Mouse (Mus musculus) stomach, embryonic 16.5 days (tissue): ENCODE measurements at regions not wholly inside any gene's neighbourhood (a gene's known extent, or its start where the extent isn't known, plus 50 kb on each side); places are given as distances from the start of the nearest gene placed in this dataset.

ENCODE experiments used
- ATAC-seq: fragments of 200-750 bp; cut with Nextera tagmentation; 2 replicates; pipeline ENCODE4 v1.8.0; 2017; ENCODE audit warnings: moderate number of reproducible peaks, moderate TSS enrichment; ENCODE audit not compliant: insufficient read depth, low FRiP score
- H3K27ac ChIP-seq: fragments of 300-500 bp; sonication (generic); 2 replicates; pipeline ENCODE4 v1.5.1; 2014; ENCODE audit warnings: low read length
- H3K27me3 ChIP-seq: fragments of 300-500 bp; sonication (generic); 2 replicates; pipeline ENCODE4 v1.6.1; 2014; ENCODE audit warnings: low read length, control low read depth, mixed read lengths; ENCODE audit not compliant: control insufficient read depth, insufficient read depth
- H3K36me3 ChIP-seq: fragments of 300-500 bp; sonication (generic); 2 replicates; pipeline ENCODE4 v1.6.1; 2014; ENCODE audit warnings: low read length; ENCODE audit not compliant: control insufficient read depth, insufficient read depth
- H3K4me1 ChIP-seq: fragments of 300-500 bp; sonication (generic); 2 replicates; pipeline ENCODE4 v1.6.1; 2014; ENCODE audit warnings: low read length, control low read depth, mixed read lengths; ENCODE audit not compliant: control insufficient read depth, insufficient read depth
- H3K4me2 ChIP-seq: fragments of 300-500 bp; sonication (generic); 2 replicates; pipeline ENCODE4 v1.6.1; 2014; ENCODE audit warnings: low read depth, low read length, mixed read lengths
- H3K4me3 ChIP-seq: fragments of 300-500 bp; sonication (generic); replicated peaks from 2 replicates; pipeline ENCODE4 v1.5.1; 2014; ENCODE audit warnings: mild to moderate bottlenecking, low read length
- H3K9ac ChIP-seq: fragments of 300-500 bp; sonication (generic); 2 replicates; pipeline ENCODE4 v1.6.1; 2014; ENCODE audit warnings: low read length
- H3K9me3 ChIP-seq: fragments of 300-500 bp; sonication (generic); replicated peaks from 2 replicates; pipeline ENCODE4 v1.6.1; 2016; ENCODE audit warnings: low read length, control low read depth; ENCODE audit not compliant: control insufficient read depth
- WGBS: fragments of 180-500 bp; shearing (Covaris S2); extraction: QIAGEN DNeasy Blood & Tissue Kit; methylation state at CpG from one replicate; pipeline ENCODE4 v1.1.7; 2014; 5-methylcytosine and 5-hydroxymethylcytosine counted together

DNA sequence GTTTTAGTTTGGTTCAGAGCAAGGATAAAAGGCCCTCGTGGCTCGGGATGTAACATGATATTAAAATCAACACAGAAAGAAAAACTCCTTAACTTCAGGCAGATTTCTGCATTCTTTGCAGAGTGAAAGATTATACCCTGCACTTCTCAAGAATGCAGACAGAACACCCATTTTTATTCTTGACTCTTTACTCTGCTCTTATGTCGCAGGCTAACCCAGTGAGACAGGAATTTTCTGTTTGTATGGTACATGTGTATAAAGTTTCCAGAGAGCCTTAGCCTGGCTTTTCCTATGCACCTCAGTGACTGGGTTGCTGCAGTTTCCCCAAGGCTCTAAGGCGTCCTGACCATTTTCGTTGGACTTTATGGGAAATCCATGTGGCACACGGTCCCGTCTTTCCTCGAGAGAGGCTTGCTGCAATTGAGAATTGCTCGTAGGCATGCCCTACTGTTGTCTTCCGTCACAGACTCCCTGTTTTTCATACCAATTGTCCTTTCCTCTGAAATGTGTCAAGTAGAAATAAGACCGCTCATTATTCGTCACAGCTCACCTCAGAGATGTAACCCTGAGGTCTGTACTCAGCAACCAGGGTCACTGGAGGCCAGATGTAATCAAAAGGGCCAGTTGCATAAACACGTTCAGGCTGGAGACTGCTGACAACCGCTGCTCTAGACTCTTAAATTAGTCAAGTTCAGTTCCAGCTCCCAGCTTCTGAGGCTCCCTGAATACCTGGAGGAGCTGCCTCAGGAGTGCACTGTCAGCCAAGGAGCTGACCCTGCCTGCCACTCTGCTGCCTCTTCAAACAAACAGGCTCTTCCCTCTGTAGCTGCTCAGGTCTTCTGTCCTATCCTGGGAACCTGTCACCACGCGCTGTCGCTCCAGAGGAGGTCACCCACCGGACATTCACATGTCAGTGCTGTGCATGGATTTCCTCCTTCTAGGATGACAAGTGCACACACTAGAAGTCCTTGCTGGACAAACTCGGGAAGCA, 160.2 kb upstream of the Cops8 start:
- H3K9me3 ChIP-seq, result no peaks in the 10 kb centered on the region
- no peak overlapping the region for H3K9ac ChIP-seq
- no peaks in the 10 kb centered on the region for H3K27me3 ChIP-seq
- H3K4me3 ChIP-seq, result no peak overlapping the region
- H3K36me3 ChIP-seq, result no peaks in the 10 kb centered on the region
- no peak overlapping the region for H3K27ac ChIP-seq
- WGBS, result 55% methylated on average over 19 of the region's 19 CpGs
- ATAC-seq, result no peak
- H3K4me1 ChIP-seq, result no peaks in the 10 kb centered on the region
- H3K4me2 ChIP-seq, result no peak overlapping the region

DNA sequence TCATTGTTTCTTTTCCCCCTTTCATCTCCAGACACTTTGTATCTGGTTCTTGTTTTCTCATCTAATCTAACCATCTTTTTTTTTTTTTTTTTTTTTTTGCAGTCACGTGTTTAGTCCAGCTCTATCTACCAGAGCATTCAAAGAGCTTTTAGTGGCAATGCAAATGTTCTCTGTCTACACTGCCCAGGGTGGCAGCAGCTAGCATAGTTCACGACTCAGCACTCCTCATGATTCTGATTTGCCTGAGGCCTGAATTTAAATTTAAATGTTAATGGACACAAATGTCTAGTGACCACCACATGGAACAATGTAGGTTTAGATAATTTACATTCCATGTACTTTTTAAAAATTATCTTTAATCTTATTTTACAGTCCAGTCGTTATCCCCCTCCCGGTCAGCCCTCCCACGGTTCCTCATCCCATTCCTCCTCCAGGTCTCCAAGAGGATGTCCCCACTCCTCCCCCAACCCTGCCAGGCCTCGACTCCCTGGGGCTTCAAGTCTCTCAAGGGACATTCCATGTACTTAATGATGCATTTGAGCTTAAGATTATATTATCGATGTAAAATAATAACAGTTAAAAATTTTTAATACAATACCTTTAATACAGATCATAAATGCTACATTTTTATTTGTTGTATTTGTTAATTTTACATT, 153.1 kb upstream of the Cops8 start:
- no peak for ATAC-seq
- H3K4me1 ChIP-seq, result peaks cover 3% of the 10 kb centered on the region; the same call in 1 of the 2 replicates
- H3K27me3 ChIP-seq, result no peaks in the 10 kb centered on the region
- 59% methylated on average over 7 of the region's 7 CpGs for WGBS
- H3K9me3 ChIP-seq, result no peaks in the 10 kb centered on the region
- no peak overlapping the region for H3K9ac ChIP-seq
- H3K4me3 ChIP-seq, result no peak overlapping the region
- H3K4me2 ChIP-seq, result no peak overlapping the region
- no peaks in the 10 kb centered on the region for H3K36me3 ChIP-seq
- no peak overlapping the region for H3K27ac ChIP-seq

DNA sequence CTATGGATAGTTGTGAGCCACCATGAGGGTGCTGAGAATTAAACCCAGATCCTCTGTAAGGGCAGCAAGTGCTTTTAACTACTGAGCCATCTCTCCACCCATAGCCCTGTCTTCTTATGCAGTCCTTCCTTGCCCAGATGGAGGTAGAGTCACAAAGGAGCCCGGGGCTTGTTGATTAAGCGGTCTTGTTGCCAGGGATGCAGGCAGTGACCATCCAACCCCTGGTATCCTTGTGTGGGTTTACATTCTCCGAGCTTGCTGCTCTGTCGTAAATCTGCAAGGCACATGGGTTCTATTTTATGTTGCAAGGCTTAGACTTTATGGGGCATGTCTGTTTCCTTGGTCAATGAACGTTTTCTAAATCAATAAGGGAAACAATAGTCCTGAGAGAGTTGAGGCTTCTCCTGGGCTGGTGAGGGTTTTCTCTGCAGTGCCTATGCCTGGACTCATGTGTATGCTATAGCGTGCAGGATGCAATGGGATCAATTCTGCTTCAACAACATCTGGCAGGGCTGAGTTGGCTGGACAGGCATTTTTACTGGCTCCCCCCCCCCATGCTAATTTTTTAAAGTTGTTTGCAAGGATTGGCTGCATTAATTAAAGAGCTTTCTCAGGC, 150.7 kb upstream of the Cops8 start:
- no peaks in the 10 kb centered on the region for H3K36me3 ChIP-seq
- H3K27ac ChIP-seq, result no peak overlapping the region
- peaks cover 3% of the 10 kb centered on the region; the same call in 1 of the 2 replicates for H3K4me1 ChIP-seq
- H3K27me3 ChIP-seq, result no peaks in the 10 kb centered on the region
- no peaks in the 10 kb centered on the region for H3K9me3 ChIP-seq
- no peak for ATAC-seq
- H3K4me2 ChIP-seq, result no peak overlapping the region
- no peak overlapping the region for H3K9ac ChIP-seq
- WGBS, result 62% methylated on average over 6 of the region's 6 CpGs
- H3K4me3 ChIP-seq, result no peak overlapping the region

DNA sequence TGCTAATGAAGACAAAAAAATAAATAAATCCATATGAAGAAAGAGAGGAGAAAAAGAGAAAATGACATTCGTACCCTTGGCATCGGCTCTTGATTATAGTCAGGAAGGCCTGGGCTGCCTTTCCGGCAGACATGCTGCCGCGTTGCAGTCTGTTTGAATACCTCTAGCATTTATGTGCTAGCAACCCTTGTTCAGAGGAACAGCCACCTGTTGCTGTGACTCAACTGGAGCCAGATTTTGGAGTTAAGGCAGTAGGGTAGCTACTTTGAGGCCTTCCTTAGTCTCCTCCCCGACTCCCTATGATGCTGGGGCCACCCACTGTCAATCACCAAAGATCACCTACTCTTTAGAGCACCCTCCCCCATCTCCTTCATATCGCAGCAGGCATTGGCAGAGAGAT, 148.5 kb upstream of the Cops8 start:
- peaks cover 12% of the 10 kb centered on the region for H3K4me1 ChIP-seq
- no peak overlapping the region for H3K4me2 ChIP-seq
- H3K9ac ChIP-seq, result no peak overlapping the region
- H3K27ac ChIP-seq, result no peak overlapping the region
- H3K9me3 ChIP-seq, result no peaks in the 10 kb centered on the region
- ATAC-seq, result no peak
- no peaks in the 10 kb centered on the region for H3K27me3 ChIP-seq
- H3K4me3 ChIP-seq, result no peak overlapping the region
- WGBS, result 50% methylated on average over 7 of the region's 7 CpGs
- H3K36me3 ChIP-seq, result no peaks in the 10 kb centered on the region

DNA sequence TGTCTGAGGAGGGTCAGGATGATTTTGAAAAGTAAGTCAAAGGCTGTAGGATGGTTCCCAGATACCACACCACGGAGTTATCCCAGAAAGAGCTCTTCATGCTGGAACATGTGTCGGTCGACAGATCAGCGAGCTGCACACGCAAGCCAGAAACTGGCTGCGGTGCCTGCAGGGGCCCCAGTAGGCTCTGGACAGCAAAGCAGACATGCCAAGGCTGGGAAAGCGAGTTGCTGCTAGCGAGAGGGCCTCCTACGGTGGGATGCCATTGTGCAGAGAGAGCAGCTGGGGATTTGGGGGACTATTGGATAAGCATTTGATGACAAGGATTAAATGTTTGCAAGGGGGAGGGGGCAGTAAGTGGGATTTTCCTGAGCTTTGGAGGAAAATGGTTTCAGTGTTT, 145.4 kb upstream of the Cops8 start:
- 23% methylated on average over 9 of the region's 9 CpGs for WGBS
- Histone ChIP-seq H3K4me2 (no peak overlapping the region), H3K36me3 (no peaks in the 10 kb centered on the region), H3K4me3 (no peak overlapping the region), H3K27ac (no peak overlapping the region), H3K27me3 (no peaks in the 10 kb centered on the region), H3K4me1 (peaks cover 15% of the 10 kb centered on the region), H3K9me3 (no peaks in the 10 kb centered on the region), H3K9ac (no peak overlapping the region)
- ATAC-seq, result no peak

DNA sequence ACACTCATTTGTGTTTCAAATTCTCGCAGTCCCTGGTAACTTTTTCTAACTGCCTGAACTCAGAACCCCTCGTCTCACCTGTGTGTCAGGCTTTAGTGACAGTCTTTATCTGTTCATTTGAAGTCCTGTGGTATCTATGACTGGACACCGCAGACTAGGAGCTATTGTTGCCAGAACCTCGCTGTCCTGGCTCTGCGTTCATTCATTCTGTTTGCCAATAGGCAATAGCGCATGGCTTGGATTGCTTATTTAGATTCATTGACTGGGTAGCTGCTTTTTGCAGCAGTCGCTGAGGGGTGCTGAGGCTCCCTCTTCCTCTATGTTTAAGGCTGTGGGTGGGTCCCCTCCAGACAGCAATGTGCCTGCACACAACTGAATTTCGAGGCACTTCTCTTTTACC, 144.6 kb upstream of the Cops8 start:
- Histone ChIP-seq H3K36me3 (no peaks in the 10 kb centered on the region), H3K4me2 (no peak overlapping the region), H3K4me3 (no peak overlapping the region), H3K4me1 (peaks cover 15% of the 10 kb centered on the region), H3K9ac (no peak overlapping the region), H3K27me3 (no peaks in the 10 kb centered on the region), H3K9me3 (no peaks in the 10 kb centered on the region), H3K27ac (no peak overlapping the region)
- ATAC-seq, result no peak
- 74% methylated on average over 8 of the region's 8 CpGs for WGBS

DNA sequence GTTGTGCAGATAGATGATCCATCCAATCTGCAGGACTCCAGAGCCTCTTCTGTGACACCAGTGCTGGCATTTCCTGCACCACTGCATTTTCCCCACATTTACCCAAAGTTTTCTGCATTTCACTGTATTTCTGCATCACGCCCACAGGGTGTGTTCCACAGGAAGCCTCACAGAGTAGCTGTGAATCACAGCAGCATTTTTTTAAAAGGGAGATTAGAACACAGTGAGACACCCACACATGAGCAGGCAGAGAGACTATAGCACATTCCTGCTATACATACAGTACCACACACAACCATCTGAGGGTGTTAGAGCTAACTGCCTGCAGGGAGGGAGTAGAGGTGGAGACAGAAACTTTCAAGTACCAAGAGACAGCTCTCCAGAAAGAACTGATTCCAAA, 141.1 kb upstream of the Cops8 start:
- no peaks in the 10 kb centered on the region for H3K27me3 ChIP-seq

DNA sequence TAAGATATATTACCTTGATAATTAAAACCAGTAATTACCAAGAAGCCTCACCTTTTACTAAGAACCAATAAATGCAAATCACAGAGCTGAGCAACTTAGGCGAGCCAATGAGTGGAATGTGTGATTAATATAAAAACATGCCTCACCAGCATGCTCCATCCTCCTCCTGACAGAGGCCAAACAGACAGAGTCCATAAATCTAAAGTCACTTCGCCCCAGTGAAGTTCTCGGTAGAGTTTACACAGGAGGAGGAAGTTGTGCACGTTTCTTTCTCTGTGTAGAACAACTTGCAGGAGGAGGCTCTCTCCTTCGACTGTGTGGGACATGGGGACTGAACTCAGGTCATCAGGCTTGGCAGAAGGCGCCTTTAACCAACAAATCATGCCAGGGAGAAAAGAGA, 139.5 kb upstream of the Cops8 start:
- 35% methylated on average over 6 of the region's 6 CpGs for WGBS
- H3K4me2 ChIP-seq, result no peak overlapping the region
- peaks cover 8% of the 10 kb centered on the region; the same call in 1 of the 2 replicates for H3K4me1 ChIP-seq
- H3K36me3 ChIP-seq, result no peaks in the 10 kb centered on the region
- no peak for ATAC-seq
- no peaks in the 10 kb centered on the region for H3K9me3 ChIP-seq
- no peak overlapping the region for H3K9ac ChIP-seq
- H3K27ac ChIP-seq, result no peak overlapping the region
- H3K27me3 ChIP-seq, result no peaks in the 10 kb centered on the region
- no peak overlapping the region for H3K4me3 ChIP-seq

More for the DNA sequence above, 141.1 kb upstream of the Cops8 start:
- Histone ChIP-seq H3K27ac (no peak overlapping the region), H3K36me3 (no peaks in the 10 kb centered on the region), H3K4me3 (no peak overlapping the region), H3K9ac (no peak overlapping the region), H3K9me3 (no peaks in the 10 kb centered on the region), H3K4me1 (peaks cover 15% of the 10 kb centered on the region), H3K4me2 (no peak overlapping the region)
- ATAC-seq, result no peak
- 82% methylated on average over 1 of the region's 1 CpGs for WGBS

DNA sequence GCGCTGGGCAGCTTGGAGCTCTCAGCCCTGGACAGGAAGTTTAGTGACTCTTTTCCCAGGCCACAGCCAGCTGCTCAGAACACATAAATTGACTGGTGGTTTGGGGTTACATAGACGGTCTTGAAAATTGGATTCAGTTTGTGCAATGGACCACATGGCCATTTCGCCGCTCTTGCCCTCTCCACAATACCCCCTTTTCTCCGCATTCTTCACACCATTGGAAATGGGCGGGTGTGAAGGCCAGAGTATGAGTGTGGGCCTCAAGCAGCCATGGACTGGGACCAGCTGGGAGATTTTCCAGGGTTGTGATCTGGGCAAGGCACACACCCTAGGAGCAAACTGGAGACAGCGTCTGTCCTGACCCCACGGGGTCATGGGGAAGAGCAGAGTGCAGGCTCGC, 135.1 kb upstream of the Cops8 start:
- Histone ChIP-seq H3K27me3 (no peaks in the 10 kb centered on the region), H3K9ac (no peak overlapping the region; the same call in 1 of the 2 replicates), H3K27ac (no peak overlapping the region), H3K36me3 (no peaks in the 10 kb centered on the region), H3K9me3 (no peaks in the 10 kb centered on the region), H3K4me3 (no peak overlapping the region), H3K4me2 (no peak overlapping the region), H3K4me1 (peaks cover 13% of the 10 kb centered on the region; the same call in 1 of the 2 replicates)
- ATAC-seq, result no peak
- 73% methylated on average over 9 of the region's 9 CpGs for WGBS
